Mouse (Mus musculus) ES-Bruce4 (cell line): ENCODE data around the gene Ip6k2. TPM values are rescaled to one million over a fixed set of nuclear protein-coding genes. Genes with fewer than 3 reads are reported as not detected.
A peak's percentile ranks its signal among the peaks of the same experiment; 100 is the strongest.

ENCODE experiments used
- H3K27ac ChIP-seq: 2 replicates; pipeline ENCODE4 v1.5.1; 2012; ENCODE audit warnings: low read length, inconsistent platforms; ENCODE audit not compliant: insufficient read depth
- H3K27me3 ChIP-seq: 2 replicates; pipeline ENCODE4 v1.6.1; 2012; ENCODE audit warnings: mild to moderate bottlenecking, low read length, inconsistent platforms; ENCODE audit not compliant: control insufficient read depth, poor library complexity, insufficient read depth, severe bottlenecking
- H3K36me3 ChIP-seq: 2 replicates; pipeline ENCODE4 v1.6.1; 2012; ENCODE audit warnings: inconsistent platforms, mild to moderate bottlenecking, low read length, moderate library complexity; ENCODE audit not compliant: control insufficient read depth, poor library complexity, insufficient read depth, severe bottlenecking
- H3K4me1 ChIP-seq: one replicate; pipeline ENCODE4 v1.8.1; 2011; ENCODE audit warnings: low read length; ENCODE audit not compliant: control insufficient read depth, insufficient read depth
- H3K4me3 ChIP-seq: 2 replicates; pipeline ENCODE4 v1.5.1; 2011; ENCODE audit warnings: low read depth, mild to moderate bottlenecking, low read length
- H3K9ac ChIP-seq: 2 replicates; pipeline ENCODE4 v1.6.1; 2012; ENCODE audit warnings: low read depth, mild to moderate bottlenecking, inconsistent platforms; ENCODE audit not compliant: poor library complexity, severe bottlenecking
- H3K9me3 ChIP-seq: replicated peaks from 2 replicates; pipeline ENCODE4 v1.6.1; 2012; ENCODE audit warnings: mild to moderate bottlenecking, low read length, inconsistent platforms; ENCODE audit not compliant: control insufficient read depth, poor library complexity, insufficient read depth, severe bottlenecking
- CTCF ChIP-seq: IDR thresholded peaks from one replicate; pipeline ENCODE4 v1.8.1; 2011; ENCODE audit warnings: low read depth, low read length
- EP300 ChIP-seq: IDR thresholded peaks from 2 replicates; pipeline ENCODE4 v1.6.1; 2011; ENCODE audit warnings: low read depth, low read length; ENCODE audit not compliant: insufficient read depth
- POLR2A ChIP-seq: IDR thresholded peaks from one replicate; pipeline ENCODE4 v1.8.1; 2011; ENCODE audit warnings: low read length; ENCODE audit not compliant: insufficient read depth
- polyA plus RNA-seq: library from polyadenylated mRNA; stranded (reverse); fragments of >200 nt; gene quantifications from 2 replicates; pipeline ENCODE4 v1.2.4, GENCODE M21; 2011; ENCODE audit warnings: low read depth; ENCODE audit not compliant: missing spikeins, insufficient read depth, insufficient read length

Ip6k2 gene
- polyA plus RNA-seq, 1 experiment: 37.4 TPM

- Histone ChIP-seq H3K27ac (no peak overlapping the region), H3K9ac (no peak overlapping the region), H3K4me3 (no peak overlapping the region), H3K4me1 (peaks cover 2% of the 10 kb centered on the region), H3K27me3 (no peaks in the 10 kb centered on the region), H3K9me3 (no peaks in the 10 kb centered on the region), H3K36me3 (peaks cover 6% of the 10 kb centered on the region; the same call in 1 of the 2 replicates)
- TF ChIP-seq EP300 (no peak), POLR2A (no peak), CTCF (no peak)
Measured at GRCm38 (mm10) chr9:108810516-108810915, 26.9 kb downstream of the Ip6k2 start.

- H3K27me3 ChIP-seq: no peaks in the 10 kb centered on the region
- H3K4me1 ChIP-seq: no peaks in the 10 kb centered on the region
- no peaks in the 10 kb centered on the region for H3K9me3 ChIP-seq
- no peak overlapping the region for H3K9ac ChIP-seq
- H3K36me3 ChIP-seq: peaks cover 6% of the 10 kb centered on the region; the same call in 1 of the 2 replicates
- H3K27ac ChIP-seq: no peak overlapping the region
- TF ChIP-seq EP300: no peak
- no peak for TF ChIP-seq POLR2A
- TF ChIP-seq CTCF: no peak
- H3K4me3 ChIP-seq: no peak overlapping the region
Measured at GRCm38 (mm10) chr9:108815557-108815956, 32.0 kb downstream of the Ip6k2 start.

- Histone ChIP-seq H3K27me3 (no peaks in the 10 kb centered on the region), H3K27ac (no peak overlapping the region), H3K9ac (no peak overlapping the region), H3K9me3 (no peaks in the 10 kb centered on the region), H3K4me1 (no peaks in the 10 kb centered on the region), H3K36me3 (no peaks in the 10 kb centered on the region), H3K4me3 (no peak overlapping the region)
- TF ChIP-seq EP300 (no peak), POLR2A (no peak), CTCF (peak; percentile 81)
Measured at GRCm38 (mm10) chr9:108819495-108819894, 35.9 kb downstream of the Ip6k2 start.

- H3K36me3 ChIP-seq: no peaks in the 10 kb centered on the region
- no peak overlapping the region for H3K27ac ChIP-seq
- no peaks in the 10 kb centered on the region for H3K27me3 ChIP-seq
- no peak overlapping the region for H3K4me3 ChIP-seq
- H3K9ac ChIP-seq: no peak overlapping the region
- H3K9me3 ChIP-seq: no peaks in the 10 kb centered on the region
- no peaks in the 10 kb centered on the region for H3K4me1 ChIP-seq
- TF ChIP-seq EP300: no peak
- TF ChIP-seq POLR2A: no peak
- TF ChIP-seq CTCF: no peak
Measured at GRCm38 (mm10) chr9:108820077-108820476, 36.5 kb downstream of the Ip6k2 start.

- no peak overlapping the region for H3K27ac ChIP-seq
- peak overlapping the region; percentile 29 for H3K9ac ChIP-seq
- no peaks in the 10 kb centered on the region for H3K36me3 ChIP-seq
- no peaks in the 10 kb centered on the region for H3K4me1 ChIP-seq
- H3K9me3 ChIP-seq: no peaks in the 10 kb centered on the region
- no peaks in the 10 kb centered on the region for H3K27me3 ChIP-seq
- TF ChIP-seq EP300 (no peak), POLR2A (no peak), CTCF (no peak)
- H3K4me3 ChIP-seq: peak overlapping the region; percentile 62
Measured at GRCm38 (mm10) chr9:108824144-108824685, 40.6 kb downstream of the Ip6k2 start.

GRCm38 (mm10) chr9:108824755-108825413, 41.3 kb downstream of the Ip6k2 start:
- no peaks in the 10 kb centered on the region for H3K9me3 ChIP-seq
- no peak overlapping the region for H3K27ac ChIP-seq
- H3K36me3 ChIP-seq: no peaks in the 10 kb centered on the region
- no peaks in the 10 kb centered on the region for H3K4me1 ChIP-seq
- H3K4me3 ChIP-seq: peak overlapping the region; percentile 76
- H3K27me3 ChIP-seq: no peaks in the 10 kb centered on the region
- TF ChIP-seq CTCF (no peak), POLR2A (peak; percentile 90)
- H3K9ac ChIP-seq: peak overlapping the region; percentile 29
